Comparison of ENCODE assay signal across 11 mouse cellular contexts in genomic region chr9:95597466-95598178, GRCm38 (mm10). TPM values are rescaled to one million over a fixed set of nuclear protein-coding genes. Genes with fewer than 3 reads are reported as not detected.
A peak's percentile ranks its signal among the peaks of the same experiment; 100 is the strongest.
DNase-seq lines count a peak whose midpoint lies in the region; ATAC-seq lines count a peak whose summit lies in the region.
"Had no signal": no experiment of that assay in that cellular context is flagged by ENCODE, and none has a peak within 500 bp of the region (broad histone marks: within the 10 kb centered on the region; RNA-seq: fewer than 3 reads in every experiment).

No protein-coding gene starts in this region.

- H3K4me3 ChIP-seq in heart, embryonic 14.5 days (ENCODE audit: control insufficient read depth in 1 of 2, insufficient read depth in 1 of 2, low read depth in 1 of 2, low read length in 2 of 2): peak overlapping the region in 1 of 2 experiments; percentile 24; a peak in 3 of 4 replicates
- H3K4me3 ChIP-seq in midbrain, embryonic 13.5 days (replicated peaks): no peak overlapping the region
- no peak overlapping the region for H3K4me3 ChIP-seq in midbrain, embryonic 14.5 days (replicated peaks; ENCODE audit: low read depth, low read length)
- peak overlapping the region; percentile 30 for H3K4me3 ChIP-seq in intestine, embryonic 16.5 days (ENCODE audit: low read length)
- no peak overlapping the region for H3K4me3 ChIP-seq in stomach, embryonic 14.5 days (ENCODE audit: low read depth, low read length)

- ATAC-seq in heart, embryonic 14.5 days (ENCODE audit: insufficient number of reproducible peaks, insufficient read depth, low FRiP score, low read depth): no peak
- ATAC-seq in midbrain, embryonic 13.5 days: no peak
- ATAC-seq in midbrain, embryonic 14.5 days (ENCODE audit: low FRiP score, low TSS enrichment): no peak
- ATAC-seq in intestine, embryonic 16.5 days: peak; percentile 77
- ATAC-seq in stomach, embryonic 14.5 days (ENCODE audit: insufficient number of reproducible peaks, insufficient read depth, low FRiP score, low read depth): no peak
- ATAC-seq: activated CD4-positive, CD25-positive, alpha-beta regulatory T cell, adult 4 months had no signal

- no peaks in the 10 kb centered on the region for H3K36me3 ChIP-seq in heart, embryonic 14.5 days (ENCODE audit: control insufficient read depth, insufficient read depth, low read length)
- no peaks in the 10 kb centered on the region for H3K36me3 ChIP-seq in midbrain, embryonic 13.5 days
- no peaks in the 10 kb centered on the region for H3K36me3 ChIP-seq in midbrain, embryonic 14.5 days (ENCODE audit: control insufficient read depth, insufficient read depth, low read length)
- H3K36me3 ChIP-seq in intestine, embryonic 16.5 days (ENCODE audit: control insufficient read depth, insufficient read depth, low read length): no peaks in the 10 kb centered on the region
- H3K36me3 ChIP-seq in stomach, embryonic 14.5 days (ENCODE audit: control insufficient read depth, insufficient read depth, low read length): no peaks in the 10 kb centered on the region

- H3K4me2 ChIP-seq in heart, embryonic 14.5 days (ENCODE audit: low read length): peak overlapping the region; percentile 62
- 0 out of 2 replicates have a peak overlapping the region, but pooled peaks have one; percentile 5 for H3K4me2 ChIP-seq in midbrain, embryonic 13.5 days (replicated peaks)
- no peak overlapping the region for H3K4me2 ChIP-seq in midbrain, embryonic 14.5 days (ENCODE audit: low read length)
- peak overlapping the region; percentile 57 for H3K4me2 ChIP-seq in intestine, embryonic 16.5 days (ENCODE audit: low read depth, low read length)
- peak overlapping the region; percentile 37 for H3K4me2 ChIP-seq in stomach, embryonic 14.5 days (replicated peaks; ENCODE audit: low read depth, low read length)

- no peaks in the 10 kb centered on the region for H3K9me3 ChIP-seq in heart, embryonic 14.5 days (ENCODE audit: control insufficient read depth, low read length)
- H3K9me3 ChIP-seq in midbrain, embryonic 13.5 days: no peaks in the 10 kb centered on the region
- no peaks in the 10 kb centered on the region for H3K9me3 ChIP-seq in midbrain, embryonic 14.5 days (ENCODE audit: control insufficient read depth, low read length)
- no peaks in the 10 kb centered on the region for H3K9me3 ChIP-seq in intestine, embryonic 16.5 days (ENCODE audit: control insufficient read depth, low read length)
- no peaks in the 10 kb centered on the region for H3K9me3 ChIP-seq in stomach, embryonic 14.5 days (ENCODE audit: control insufficient read depth, low read depth, low read length)

- 55% methylated on average over 13 of the region's 13 CpGs for WGBS in heart, embryonic 14.5 days
- 60% methylated on average over 13 of the region's 13 CpGs for WGBS in midbrain, embryonic 13.5 days
- WGBS in midbrain, embryonic 14.5 days: 64% methylated on average over 13 of the region's 13 CpGs
- WGBS in intestine, embryonic 16.5 days: 28% methylated on average over 13 of the region's 13 CpGs
- 42% methylated on average over 13 of the region's 13 CpGs for WGBS in stomach, embryonic 14.5 days

- no peaks in the 10 kb centered on the region for H3K4me1 ChIP-seq in heart, embryonic 14.5 days (ENCODE audit: control insufficient read depth in 2 of 2, insufficient read depth in 2 of 2, low read length in 2 of 2)
- no peaks in the 10 kb centered on the region for H3K4me1 ChIP-seq in midbrain, embryonic 13.5 days (replicated peaks)
- no peaks in the 10 kb centered on the region for H3K4me1 ChIP-seq in midbrain, embryonic 14.5 days (ENCODE audit: control insufficient read depth, insufficient read depth, low read length)
- H3K4me1 ChIP-seq in intestine, embryonic 16.5 days (ENCODE audit: control insufficient read depth, insufficient read depth, low read length): peaks cover 11% of the 10 kb centered on the region
- no peaks in the 10 kb centered on the region for H3K4me1 ChIP-seq in stomach, embryonic 14.5 days (ENCODE audit: control insufficient read depth, insufficient read depth, low read length)

- no peak overlapping the region for H3K27ac ChIP-seq in heart, embryonic 14.5 days (replicated peaks in 1 of 2; ENCODE audit: control insufficient read depth in 1 of 2, insufficient read depth in 1 of 2, low read depth in 2 of 2, low read length in 2 of 2)
- no peak overlapping the region for H3K27ac ChIP-seq in midbrain, embryonic 13.5 days
- H3K27ac ChIP-seq in midbrain, embryonic 14.5 days (replicated peaks; ENCODE audit: low read depth, low read length): no peak overlapping the region
- peak overlapping the region; percentile 51 for H3K27ac ChIP-seq in intestine, embryonic 16.5 days (ENCODE audit: low read length)
- H3K27ac ChIP-seq in stomach, embryonic 14.5 days (ENCODE audit: low read length): no peak overlapping the region

- no peaks in the 10 kb centered on the region for H3K27me3 ChIP-seq in heart, embryonic 14.5 days (ENCODE audit: control insufficient read depth, insufficient read depth, low read length)
- H3K27me3 ChIP-seq in midbrain, embryonic 13.5 days: no peaks in the 10 kb centered on the region
- H3K27me3 ChIP-seq in midbrain, embryonic 14.5 days (ENCODE audit: control insufficient read depth, insufficient read depth, low read length): no peaks in the 10 kb centered on the region
- no peaks in the 10 kb centered on the region for H3K27me3 ChIP-seq in intestine, embryonic 16.5 days (replicated peaks; ENCODE audit: control insufficient read depth, insufficient read depth, low read length)
- no peaks in the 10 kb centered on the region; the same call in 1 of the 2 replicates for H3K27me3 ChIP-seq in stomach, embryonic 14.5 days (ENCODE audit: control insufficient read depth, insufficient read depth, low read length)

- no peak for DNase-seq in heart, adult 18-20 months
- DNase-seq in midbrain, embryonic 14.5 days: no peak
- DNase-seq in thymus, postnatal 14 days: no peak
- no peak for DNase-seq in frontal cortex, postnatal 36 days (ENCODE audit: low spot score in 2 of 2)
- DNase-seq: thymus, postnatal 4 days had no signal

- H3K9ac ChIP-seq in heart, embryonic 14.5 days (ENCODE audit: low read length): peak overlapping the region; percentile 45
- no peak overlapping the region for H3K9ac ChIP-seq in midbrain, embryonic 13.5 days (replicated peaks)
- H3K9ac ChIP-seq in midbrain, embryonic 14.5 days (replicated peaks; ENCODE audit: low read length): no peak overlapping the region
- H3K9ac ChIP-seq in intestine, embryonic 16.5 days (ENCODE audit: low read depth, low read length): peak overlapping the region; percentile 52; the same call in 1 of the 2 replicates
- no peak overlapping the region for H3K9ac ChIP-seq in stomach, embryonic 14.5 days (replicated peaks; ENCODE audit: low read depth, low read length)

RNA-seq across cellular contexts. Expression of gene Paqr9, which starts 38.2 kb away (rescaled TPM):
- polyA plus RNA-seq in heart, embryonic 14.5 days (2014; fragmentation: Nextera tagmentation; extraction: Ambion mirVana): 0.82 and 0.91 TPM in 2 replicates
- total RNA-seq in heart, adult 18-20 months (2021): 10 to 100 TPM; 38.1 to 40.5 TPM
- polyA plus RNA-seq in midbrain, embryonic 13.5 days (2015; fragmentation: Nextera tagmentation; extraction: Ambion mirVana): 1.8 and 1.9 TPM in 2 replicates
- polyA plus RNA-seq in midbrain, embryonic 14.5 days (2014; fragmentation: Nextera tagmentation; extraction: Ambion mirVana): 4.7 and 6.0 TPM in 2 replicates
- polyA plus RNA-seq in intestine, embryonic 16.5 days (2015; fragmentation: Nextera tagmentation; extraction: Ambion mirVana): 0.67 and 0.87 TPM in 2 replicates
- 0.09 TPM in 1 of 2 replicates, not detected in the other for polyA plus RNA-seq in stomach, embryonic 14.5 days (2014; fragmentation: Nextera tagmentation; extraction: Ambion mirVana)

RNA-seq across cellular contexts. Expression of gene Pcolce2, which starts 39.8 kb away (rescaled TPM):
- polyA plus RNA-seq in heart, embryonic 14.5 days (2014; fragmentation: Nextera tagmentation; extraction: Ambion mirVana): 0.13 and 0.22 TPM in 2 replicates
- 10 to 100 TPM; 27.9 to 30.7 TPM for total RNA-seq in heart, adult 18-20 months (2021)
- polyA plus RNA-seq in midbrain, embryonic 13.5 days (2015; fragmentation: Nextera tagmentation; extraction: Ambion mirVana): 1.8 and 2.5 TPM in 2 replicates
- polyA plus RNA-seq in midbrain, embryonic 14.5 days (2014; fragmentation: Nextera tagmentation; extraction: Ambion mirVana): 1.1 and 1.2 TPM in 2 replicates
- polyA plus RNA-seq in intestine, embryonic 16.5 days (2015; fragmentation: Nextera tagmentation; extraction: Ambion mirVana): 0.40 and 0.89 TPM in 2 replicates
- 0.98 and 1.3 TPM in 2 replicates for polyA plus RNA-seq in stomach, embryonic 14.5 days (2014; fragmentation: Nextera tagmentation; extraction: Ambion mirVana)
- total RNA-seq: common myeloid progenitor, adult 5-6 weeks had no signal

Comparison
In these comparisons a context has a peak if more than half of its experiments do, and no peak if none do; other contexts are left out.
1. H3K9ac ChIP-seq: peak in heart, embryonic 14.5 days (single experiment) and intestine, embryonic 16.5 days (single experiment); none in midbrain, embryonic 13.5 days (single experiment), midbrain, embryonic 14.5 days (single experiment) and stomach, embryonic 14.5 days (single experiment).